Mouse (Mus musculus): ENCODE measurements around the gene Ccdc149. TPM values are rescaled to one million over a fixed set of nuclear protein-coding genes. Genes with fewer than 3 reads are reported as not detected.

Ccdc149 gene
- polyA plus RNA-seq, 1 experiment from 2014 or later, result 0.89 TPM

DNA sequence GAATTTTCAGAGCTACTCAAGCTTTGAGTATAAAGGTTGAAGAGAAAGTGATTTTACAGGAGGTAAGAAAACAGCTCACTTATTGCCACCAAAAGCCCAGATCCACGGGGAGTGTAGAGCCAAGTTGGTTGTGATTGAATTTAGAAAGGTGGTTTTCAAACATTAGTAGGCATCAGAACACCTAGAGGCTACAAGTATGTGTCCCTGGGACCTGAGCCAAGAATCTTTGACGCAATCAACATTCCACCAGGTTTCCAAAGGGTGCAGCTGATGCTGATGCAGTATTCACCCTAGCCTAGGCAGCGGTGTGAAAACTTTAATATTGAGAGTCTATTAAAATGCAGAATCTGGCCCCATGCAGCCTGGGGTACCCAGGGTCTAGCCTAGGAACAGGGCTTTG is 135.7 kb downstream of the Ccdc149 start:
- Histone ChIP-seq H3K4me2 (ENCODE audit: low read depth, low read length) (no peak overlapping the region), H3K36me3 (replicated peaks; ENCODE audit: insufficient read depth, low read length) (no peaks in the 10 kb centered on the region), H3K27ac (ENCODE audit: low read depth) (no peak overlapping the region), H3K9me3 (ENCODE audit: low read length) (no peaks in the 10 kb centered on the region), H3K4me1 (ENCODE audit: insufficient read depth) (no peaks in the 10 kb centered on the region), H3K4me3 (ENCODE audit: low read depth, low read length) (no peak overlapping the region), H3K9ac (replicated peaks) (no peak overlapping the region), H3K27me3 (ENCODE audit: insufficient read depth, low read length) (no peaks in the 10 kb centered on the region)
- DNase-seq (peak; percentile 66), ATAC-seq (peak; percentile 64)
- 51% methylated on average over 3 of the region's 3 CpGs for WGBS (ENCODE audit: insufficient replicate concordance)
- TF ChIP-seq EP300 (IDR thresholded peaks at IDR 0.05; ENCODE audit: low read depth), result no peak
- TF ChIP-seq CTCF (IDR thresholded peaks at IDR 0.05; ENCODE audit: low read depth), result no peak

DNA sequence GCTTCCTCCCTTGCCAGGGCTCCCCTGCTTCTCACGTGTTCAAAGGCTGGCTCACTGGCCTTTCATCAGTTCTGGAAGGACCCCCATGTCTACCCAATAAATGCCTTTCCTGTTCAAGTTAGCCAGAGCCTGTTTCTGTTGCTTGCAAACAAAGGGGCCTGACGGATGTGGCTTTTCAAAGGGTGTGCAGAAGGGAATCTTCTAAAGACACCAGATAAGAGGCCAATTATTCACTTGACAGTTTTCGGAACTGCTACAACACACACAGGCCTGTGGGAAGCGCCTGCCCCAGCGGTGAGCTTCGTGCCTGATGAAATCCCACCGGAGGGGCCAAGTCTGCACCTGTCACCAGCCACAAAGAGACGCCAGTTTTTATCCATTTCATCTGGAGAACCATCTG is 139.2 kb downstream of the Ccdc149 start:
- no peaks in the 10 kb centered on the region for H3K9me3 ChIP-seq (ENCODE audit: low read length)
- H3K27ac ChIP-seq (ENCODE audit: low read depth), result no peak overlapping the region
- H3K27me3 ChIP-seq (ENCODE audit: insufficient read depth, low read length), result no peaks in the 10 kb centered on the region
- WGBS (ENCODE audit: insufficient replicate concordance), result 42% methylated on average over 8 of the region's 8 CpGs
- DNase-seq, result no peak
- no peak for TF ChIP-seq CTCF (IDR thresholded peaks at IDR 0.05; ENCODE audit: low read depth)
- no peak for TF ChIP-seq EP300 (IDR thresholded peaks at IDR 0.05; ENCODE audit: low read depth)
- no peak overlapping the region for H3K4me3 ChIP-seq (ENCODE audit: low read depth, low read length)
- H3K9ac ChIP-seq (replicated peaks), result no peak overlapping the region
- no peaks in the 10 kb centered on the region for H3K36me3 ChIP-seq (replicated peaks; ENCODE audit: insufficient read depth, low read length)
- no peaks in the 10 kb centered on the region for H3K4me1 ChIP-seq (ENCODE audit: insufficient read depth)
- ATAC-seq, result no peak
- H3K4me2 ChIP-seq (ENCODE audit: low read depth, low read length), result no peak overlapping the region

Other genes with a start within 250 kb of the Ccdc149 start
- gene Sod3, start 107.7 kb downstream of the Ccdc149 start, polyA plus RNA-seq (2015; fragmentation: Nextera tagmentation; extraction: Ambion mirVana), result 19.5 and 23.0 TPM in 2 replicates
- gene Lgi2, start 94.9 kb upstream of the Ccdc149 start, polyA plus RNA-seq (2015; fragmentation: Nextera tagmentation; extraction: Ambion mirVana), result 0.18 and 0.26 TPM in 2 replicates
- 10.8 and 12.0 TPM in 2 replicates for gene Sepsecs, start 198.2 kb upstream of the Ccdc149 start, polyA plus RNA-seq (2015; fragmentation: Nextera tagmentation; extraction: Ambion mirVana)

Data from liver, postnatal 0 days (tissue).